19 mouse cellular contexts compared by ENCODE assay signal in the genomic region with DNA sequence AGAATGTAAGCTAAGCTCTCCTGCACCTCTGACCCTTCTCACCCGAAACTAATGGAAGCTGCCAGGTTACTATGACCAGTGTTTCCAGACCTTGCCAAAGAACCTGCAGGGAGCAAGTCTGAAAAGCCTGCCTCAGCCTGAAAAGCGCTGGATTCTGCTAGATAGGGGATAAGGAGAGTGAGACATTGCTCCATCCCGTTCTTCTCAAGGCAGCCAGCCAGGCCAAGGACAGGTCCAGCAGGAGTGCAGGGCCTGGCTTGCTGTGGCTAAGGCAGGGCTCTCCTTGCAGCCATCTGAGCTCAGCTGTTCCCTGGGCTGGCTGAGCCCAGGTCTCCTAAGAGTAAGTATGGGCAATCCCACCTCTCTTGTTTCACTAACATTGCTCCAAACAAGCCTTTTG.
DNase-seq lines count a peak whose midpoint lies in the region; TF ChIP-seq lines count a peak whose summit lies in the region.
"Had no signal": no experiment of that assay in that cellular context is flagged by ENCODE, and none has a peak within 500 bp of the region (broad histone marks: within the 10 kb centered on the region; RNA-seq: fewer than 3 reads in every experiment).

No protein-coding gene starts in this region.

- peak; percentile 52 to 80 for DNase-seq in adrenal gland, adult (ENCODE audit: inconsistent age in 2 of 2, low spot score in 1 of 2)
- DNase-seq in adrenal gland, postnatal 4 days (ENCODE audit: low spot score in 2 of 2): no peak
- peak; percentile 54 for DNase-seq in adrenal gland, adult 2 months
- peak; percentile 19 to 53 for DNase-seq in cerebellum, adult 2 months
- peak; percentile 17 to 24 for DNase-seq in heart, adult 9 months (ENCODE audit: low spot score in 2 of 2)
- DNase-seq in thymus, postnatal 4 days: no peak
- DNase-seq in layer of hippocampus, adult 9-10 months (ENCODE audit: low spot score): no peak
- DNase-seq in frontal cortex, postnatal 25 days (ENCODE audit: low spot score in 2 of 2): no peak
- DNase-seq: embryo, embryonic 11 days; gastrocnemius, postnatal 10 days; kidney, adult 18-20 months; kidney, postnatal 25 days; lung, adult 2 months; retina, postnatal 1 day; thymus, postnatal 14 days had no signal

- TF ChIP-seq CTCF in cerebellum, adult 2 months (IDR thresholded peaks at IDR 0.05; ENCODE audit: borderline replicate concordance, insufficient read depth, low read depth, low read length): no peak

- H3K4me1 ChIP-seq in cerebellum, adult 2 months (ENCODE audit: control insufficient read depth, insufficient read depth, low read length): peaks cover 19% of the 10 kb centered on the region
- H3K4me1 ChIP-seq: stomach, embryonic 15.5 days had no signal

- no peak overlapping the region for H3K27ac ChIP-seq in cerebellum, adult 2 months (ENCODE audit: insufficient read depth, low read length)
- H3K27ac ChIP-seq: forebrain, embryonic 15.5 days; hindbrain, postnatal 0 days; neural tube, embryonic 12.5 days; stomach, embryonic 15.5 days had no signal

- H3K4me3 ChIP-seq in cerebellum, adult 2 months (replicated peaks; ENCODE audit: insufficient read depth, low read depth, low read length): no peak overlapping the region
- H3K4me3 ChIP-seq: forebrain, embryonic 15.5 days; neural tube, embryonic 12.5 days; stomach, embryonic 15.5 days had no signal

- 6% methylated on average over 3 of the region's 3 CpGs for WGBS in cerebellum, adult 2 months

- no peaks in the 10 kb centered on the region for H3K27me3 ChIP-seq in cerebellum, adult 2 months (ENCODE audit: control insufficient read depth, insufficient read depth, low read length)
- H3K27me3 ChIP-seq: forebrain, embryonic 15.5 days; neural tube, embryonic 12.5 days; stomach, embryonic 15.5 days had no signal

- TF ChIP-seq POLR2A in cerebellum, adult 2 months (IDR thresholded peaks at IDR 0.05; ENCODE audit: borderline replicate concordance, insufficient read depth, low read length): no peak

Comparison
In these comparisons a context has a peak if more than half of its experiments do, and no peak if none do; other contexts are left out.
1. DNase-seq: peak in adrenal gland, adult (2 of 2), adrenal gland, adult 2 months (single experiment), cerebellum, adult 2 months (2 of 2) and heart, adult 9 months (2 of 2); none in adrenal gland, postnatal 4 days (0 of 2), thymus, postnatal 4 days (single experiment), layer of hippocampus, adult 9-10 months (single experiment) and frontal cortex, postnatal 25 days (0 of 2).